Mouse (Mus musculus): ENCODE results near the gene Nckap5. TPM values are rescaled to one million over a fixed set of nuclear protein-coding genes. Genes with fewer than 3 reads are reported as not detected.

Nckap5 gene
- polyA plus RNA-seq, 1 experiment from 2014 or later = 0.67 TPM

DNA sequence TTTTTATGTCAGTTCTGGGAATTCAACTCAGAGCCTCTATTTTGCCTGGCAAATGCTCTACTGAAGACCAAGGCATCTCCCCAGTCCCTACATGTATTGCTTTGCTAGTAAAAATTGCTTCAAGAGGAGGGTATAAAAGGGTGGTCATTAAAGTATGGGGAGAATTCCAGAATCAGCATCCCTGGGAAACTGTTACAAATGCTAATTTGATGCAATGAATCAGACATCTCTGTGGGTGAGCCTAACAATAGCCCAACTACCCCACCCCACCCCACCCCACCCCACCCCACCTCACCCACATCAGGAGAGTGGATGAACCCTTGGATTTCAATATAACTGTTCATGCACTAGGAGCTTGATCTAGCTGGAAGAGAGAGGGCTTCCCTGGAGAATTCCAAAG, 77.0 kb downstream of the Nckap5 start:
- ATAC-seq (replicated peaks; ENCODE audit: low FRiP score) (no peak), DNase-seq (ENCODE audit: low spot score) (no peak)
- no peaks in the 10 kb centered on the region for H3K4me1 ChIP-seq (replicated peaks; ENCODE audit: control insufficient read depth, insufficient read depth, low read length)
- H3K9me3 ChIP-seq (ENCODE audit: control insufficient read depth, low read length) = no peaks in the 10 kb centered on the region
- no peak overlapping the region for H3K4me2 ChIP-seq
- H3K27ac ChIP-seq (ENCODE audit: low read depth, low read length) = no peak overlapping the region
- H3K4me3 ChIP-seq (ENCODE audit: low read depth, low read length) = no peak overlapping the region
- H3K9ac ChIP-seq (ENCODE audit: low read depth, low read length) = no peak overlapping the region
- H3K27me3 ChIP-seq (replicated peaks; ENCODE audit: control insufficient read depth, insufficient read depth, low read length) = no peaks in the 10 kb centered on the region
- H3K36me3 ChIP-seq (ENCODE audit: control insufficient read depth, insufficient read depth, low read length) = no peaks in the 10 kb centered on the region

- Histone ChIP-seq H3K27me3 (replicated peaks; ENCODE audit: control insufficient read depth, insufficient read depth, low read length) (no peaks in the 10 kb centered on the region), H3K9ac (ENCODE audit: low read depth, low read length) (no peak overlapping the region), H3K4me3 (ENCODE audit: low read depth, low read length) (no peak overlapping the region), H3K27ac (ENCODE audit: low read depth, low read length) (no peak overlapping the region), H3K9me3 (ENCODE audit: control insufficient read depth, low read length) (no peaks in the 10 kb centered on the region), H3K4me2 (no peak overlapping the region), H3K36me3 (ENCODE audit: control insufficient read depth, insufficient read depth, low read length) (no peaks in the 10 kb centered on the region), H3K4me1 (replicated peaks; ENCODE audit: control insufficient read depth, insufficient read depth, low read length) (no peaks in the 10 kb centered on the region)
- DNase-seq (ENCODE audit: low spot score) = no peak
- ATAC-seq (replicated peaks; ENCODE audit: low FRiP score) = no peak
- 77% methylated on average over 13 of the region's 13 CpGs for WGBS
These were observed 78.2 kb downstream of the Nckap5 start for GRCm38 (mm10) chr1:126752247-126753037.

- H3K4me3 ChIP-seq (ENCODE audit: low read depth, low read length) = no peak overlapping the region
- H3K9me3 ChIP-seq (ENCODE audit: control insufficient read depth, low read length) = no peaks in the 10 kb centered on the region
- WGBS = 86% methylated on average over 6 of the region's 6 CpGs
- no peak for ATAC-seq (replicated peaks; ENCODE audit: low FRiP score)
- no peak overlapping the region for H3K4me2 ChIP-seq
- no peak for DNase-seq (ENCODE audit: low spot score)
- no peaks in the 10 kb centered on the region for H3K27me3 ChIP-seq (replicated peaks; ENCODE audit: control insufficient read depth, insufficient read depth, low read length)
- no peak overlapping the region for H3K27ac ChIP-seq (ENCODE audit: low read depth, low read length)
- no peak overlapping the region for H3K9ac ChIP-seq (ENCODE audit: low read depth, low read length)
- no peaks in the 10 kb centered on the region for H3K4me1 ChIP-seq (replicated peaks; ENCODE audit: control insufficient read depth, insufficient read depth, low read length)
- H3K36me3 ChIP-seq (ENCODE audit: control insufficient read depth, insufficient read depth, low read length) = no peaks in the 10 kb centered on the region
These were observed 79.5 kb downstream of the Nckap5 start for GRCm38 (mm10) chr1:126751137-126751536.

DNA sequence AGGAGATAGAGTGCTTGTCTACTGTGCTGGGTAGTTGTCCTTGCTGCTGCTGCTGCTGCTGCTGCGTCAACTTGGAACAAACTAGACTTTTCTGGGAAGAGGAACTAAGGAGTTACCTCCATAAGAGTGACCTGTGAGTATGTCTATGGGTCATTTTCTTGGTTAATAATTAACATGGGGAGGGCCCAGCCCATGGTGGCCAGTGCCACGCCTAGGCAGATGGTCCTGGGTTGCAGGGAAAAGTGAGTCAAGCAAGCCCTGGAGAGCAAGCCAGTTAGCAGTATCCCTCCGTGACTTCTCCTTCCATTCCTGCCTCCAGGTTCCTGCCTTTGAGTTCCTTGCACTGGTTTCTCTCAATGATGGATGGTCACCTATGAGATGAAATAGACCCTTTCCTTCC, 80.4 kb downstream of the Nckap5 start:
- no peaks in the 10 kb centered on the region for H3K36me3 ChIP-seq (ENCODE audit: control insufficient read depth, insufficient read depth, low read length)
- H3K27ac ChIP-seq (ENCODE audit: low read depth, low read length) = no peak overlapping the region
- H3K4me1 ChIP-seq (replicated peaks; ENCODE audit: control insufficient read depth, insufficient read depth, low read length) = no peaks in the 10 kb centered on the region
- DNase-seq (ENCODE audit: low spot score) = no peak
- no peak overlapping the region for H3K4me3 ChIP-seq (ENCODE audit: low read depth, low read length)
- no peak overlapping the region for H3K4me2 ChIP-seq
- no peaks in the 10 kb centered on the region for H3K9me3 ChIP-seq (ENCODE audit: control insufficient read depth, low read length)
- no peak; the same call in 1 of the 2 replicates for ATAC-seq (replicated peaks; ENCODE audit: low FRiP score)
- 79% methylated on average over 3 of the region's 3 CpGs for WGBS
- no peaks in the 10 kb centered on the region for H3K27me3 ChIP-seq (replicated peaks; ENCODE audit: control insufficient read depth, insufficient read depth, low read length)
- H3K9ac ChIP-seq (ENCODE audit: low read depth, low read length) = no peak overlapping the region

GRCm38 (mm10) chr1:126747914-126748313, 82.7 kb downstream of the Nckap5 start:
- DNase-seq (ENCODE audit: low spot score) = no peak
- H3K27me3 ChIP-seq (replicated peaks; ENCODE audit: control insufficient read depth, insufficient read depth, low read length) = no peaks in the 10 kb centered on the region
- WGBS = 74% methylated on average over 4 of the region's 4 CpGs
- H3K4me2 ChIP-seq = no peak overlapping the region
- ATAC-seq (replicated peaks; ENCODE audit: low FRiP score) = no peak
- no peaks in the 10 kb centered on the region for H3K9me3 ChIP-seq (ENCODE audit: control insufficient read depth, low read length)
- H3K36me3 ChIP-seq (ENCODE audit: control insufficient read depth, insufficient read depth, low read length) = no peaks in the 10 kb centered on the region
- no peak overlapping the region for H3K4me3 ChIP-seq (ENCODE audit: low read depth, low read length)
- no peak overlapping the region for H3K9ac ChIP-seq (ENCODE audit: low read depth, low read length)
- no peak overlapping the region for H3K27ac ChIP-seq (ENCODE audit: low read depth, low read length)
- H3K4me1 ChIP-seq (replicated peaks; ENCODE audit: control insufficient read depth, insufficient read depth, low read length) = no peaks in the 10 kb centered on the region

GRCm38 (mm10) chr1:126745482-126746136, 85.0 kb downstream of the Nckap5 start:
- no peak for DNase-seq (ENCODE audit: low spot score)
- no peak overlapping the region for H3K4me3 ChIP-seq (ENCODE audit: low read depth, low read length)
- ATAC-seq (replicated peaks; ENCODE audit: low FRiP score) = no peak
- H3K27ac ChIP-seq (ENCODE audit: low read depth, low read length) = no peak overlapping the region
- 61% methylated on average over 4 of the region's 4 CpGs for WGBS
- H3K4me2 ChIP-seq = no peak overlapping the region
- H3K4me1 ChIP-seq (replicated peaks; ENCODE audit: control insufficient read depth, insufficient read depth, low read length) = no peaks in the 10 kb centered on the region
- H3K9me3 ChIP-seq (ENCODE audit: control insufficient read depth, low read length) = no peaks in the 10 kb centered on the region
- no peak overlapping the region for H3K9ac ChIP-seq (ENCODE audit: low read depth, low read length)
- H3K36me3 ChIP-seq (ENCODE audit: control insufficient read depth, insufficient read depth, low read length) = no peaks in the 10 kb centered on the region
- H3K27me3 ChIP-seq (replicated peaks; ENCODE audit: control insufficient read depth, insufficient read depth, low read length) = no peaks in the 10 kb centered on the region

DNA sequence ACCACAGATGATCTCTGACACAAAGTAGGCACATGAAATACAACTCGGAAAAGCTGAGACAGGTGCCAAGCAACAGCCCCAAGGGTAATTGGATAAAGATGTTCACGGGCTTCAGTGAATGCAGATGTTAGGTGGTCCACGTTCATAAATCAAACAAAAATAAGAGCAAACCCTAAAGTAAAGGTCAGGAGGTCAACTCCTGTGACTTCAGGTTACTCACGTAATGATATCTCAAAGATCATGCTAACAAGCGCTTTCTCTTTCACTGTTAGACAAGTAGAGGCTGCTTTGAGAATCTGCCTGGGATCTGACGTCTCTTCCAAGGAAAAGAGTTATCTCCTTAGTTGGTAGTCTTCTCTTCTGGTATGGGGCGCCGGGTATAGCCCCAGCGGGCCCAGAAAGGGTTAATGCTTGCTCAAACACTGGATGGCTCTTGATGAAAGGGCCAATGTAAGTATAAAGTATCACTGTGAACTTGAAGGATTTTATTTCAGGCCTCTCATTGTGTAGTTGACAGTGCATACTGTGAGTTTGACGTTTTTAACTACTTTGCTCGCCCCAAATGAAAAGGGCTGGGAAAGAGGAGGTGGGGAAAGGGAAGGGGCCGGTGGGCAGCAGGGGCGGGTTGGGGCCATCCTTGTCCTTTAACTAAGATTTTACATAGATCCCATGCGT, 85.8 kb downstream of the Nckap5 start:
- DNase-seq (ENCODE audit: low spot score) (no peak), ATAC-seq (replicated peaks; ENCODE audit: low FRiP score) (no peak)
- Histone ChIP-seq H3K4me3 (ENCODE audit: low read depth, low read length) (no peak overlapping the region), H3K4me1 (replicated peaks; ENCODE audit: control insufficient read depth, insufficient read depth, low read length) (no peaks in the 10 kb centered on the region), H3K4me2 (no peak overlapping the region), H3K27me3 (replicated peaks; ENCODE audit: control insufficient read depth, insufficient read depth, low read length) (no peaks in the 10 kb centered on the region), H3K27ac (ENCODE audit: low read depth, low read length) (no peak overlapping the region), H3K9me3 (ENCODE audit: control insufficient read depth, low read length) (no peaks in the 10 kb centered on the region), H3K9ac (ENCODE audit: low read depth, low read length) (no peak overlapping the region), H3K36me3 (ENCODE audit: control insufficient read depth, insufficient read depth, low read length) (no peaks in the 10 kb centered on the region)
- 79% methylated on average over 14 of the region's 14 CpGs for WGBS

GRCm38 (mm10) chr1:126738291-126738640, 92.3 kb downstream of the Nckap5 start:
- H3K9ac ChIP-seq (ENCODE audit: low read depth, low read length) = no peak overlapping the region
- H3K4me3 ChIP-seq (ENCODE audit: low read depth, low read length) = peak overlapping the region; percentile 31; the same call in 1 of the 2 replicates
- H3K4me2 ChIP-seq = peak overlapping the region; percentile 60
- H3K36me3 ChIP-seq (ENCODE audit: control insufficient read depth, insufficient read depth, low read length) = no peaks in the 10 kb centered on the region
- no peaks in the 10 kb centered on the region for H3K27me3 ChIP-seq (replicated peaks; ENCODE audit: control insufficient read depth, insufficient read depth, low read length)
- H3K27ac ChIP-seq (ENCODE audit: low read depth, low read length) = no peak overlapping the region
- DNase-seq (ENCODE audit: low spot score) (no peak), ATAC-seq (replicated peaks; ENCODE audit: low FRiP score) (no peak; the same call in 1 of the 2 replicates)
- H3K4me1 ChIP-seq (replicated peaks; ENCODE audit: control insufficient read depth, insufficient read depth, low read length) = no peaks in the 10 kb centered on the region
- no peaks in the 10 kb centered on the region for H3K9me3 ChIP-seq (ENCODE audit: control insufficient read depth, low read length)
- 8% methylated on average over 12 of the region's 12 CpGs for WGBS
